Mouse (Mus musculus) embryonic fibroblast, embryonic 13.5 days (primary cell): ENCODE data around the gene 4930502E18Rik.

ENCODE experiments used
- CTCF ChIP-seq: IDR thresholded peaks from 2 replicates; pipeline ENCODE4 v1.5.1; 2011; ENCODE audit warnings: mild to moderate bottlenecking, control low read depth, low read length, moderate library complexity, borderline replicate concordance; ENCODE audit not compliant: insufficient read depth
- POLR2A ChIP-seq: IDR thresholded peaks from 2 replicates; pipeline ENCODE4 v1.6.1; 2011; ENCODE audit warnings: low read depth, mild to moderate bottlenecking, control low read depth, low read length, moderate library complexity

DNA sequence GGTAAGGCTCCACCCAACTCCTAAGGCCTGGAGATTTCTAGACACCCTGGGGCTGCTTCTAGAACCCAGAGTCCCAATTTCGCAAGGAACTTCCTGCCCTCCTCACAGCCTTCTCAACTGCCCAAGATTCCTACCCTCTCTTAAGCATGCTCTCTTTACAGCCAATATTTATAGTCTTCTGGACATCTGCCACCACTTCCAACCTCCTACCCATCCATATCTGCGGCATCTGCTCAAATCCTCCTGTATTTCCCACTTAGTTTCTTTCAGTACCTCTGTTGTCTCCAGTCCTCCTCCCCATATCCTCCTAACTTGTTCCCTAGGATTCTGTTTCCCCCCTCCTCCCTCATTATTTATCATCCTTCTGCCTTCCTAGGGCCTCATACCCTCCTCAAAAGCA is 25.4 kb upstream of the 4930502E18Rik start:
- TF ChIP-seq CTCF, result no peak
- TF ChIP-seq POLR2A, result no peak
